Mouse (Mus musculus) hindbrain, postnatal 0 days (tissue): ENCODE measurements around the gene Tab1. TPM values are rescaled to one million over a fixed set of nuclear protein-coding genes. Genes with fewer than 3 reads are reported as not detected.

Experiments
- ATAC-seq: fragments of 200-750 bp; cut with Nextera tagmentation; 2 replicates; pipeline ENCODE4 v1.8.0; 2017; ENCODE audit warnings: mild to moderate bottlenecking, moderate TSS enrichment, moderate library complexity
- DNase-seq: peaks from one replicate; pipeline ENCODE4 v3.0.0-alpha.2; 2015; ENCODE audit warnings: low spot score
- H3K27ac ChIP-seq: fragments of 300-500 bp; sonication (generic); 2 replicates; pipeline ENCODE4 v1.5.1; 2014; ENCODE audit warnings: mild to moderate bottlenecking
- H3K27me3 ChIP-seq: fragments of 300-500 bp; sonication (generic); 2 replicates; pipeline ENCODE4 v1.6.1; 2014; ENCODE audit warnings: low read length, mixed read lengths; ENCODE audit not compliant: insufficient read depth
- H3K36me3 ChIP-seq: fragments of 300-500 bp; sonication (generic); 2 replicates; pipeline ENCODE4 v1.6.1; 2014; ENCODE audit warnings: low read length, mixed read lengths; ENCODE audit not compliant: insufficient read depth
- H3K4me1 ChIP-seq: fragments of 300-500 bp; sonication (generic); 2 replicates; pipeline ENCODE4 v1.6.1; 2014; ENCODE audit warnings: antibody characterized with exemption, low read length, mixed read lengths; ENCODE audit not compliant: insufficient read depth
- H3K4me2 ChIP-seq: fragments of 300-500 bp; sonication (generic); 2 replicates; pipeline ENCODE4 v1.6.1; 2014; ENCODE audit warnings: low read depth, mild to moderate bottlenecking, low read length, moderate library complexity, mixed read lengths
- H3K4me3 ChIP-seq: fragments of 300-500 bp; sonication (generic); 2 replicates; pipeline ENCODE4 v1.5.1; 2014; ENCODE audit warnings: low read length
- H3K9ac ChIP-seq: fragments of 300-500 bp; sonication (generic); replicated peaks from 2 replicates; pipeline ENCODE4 v1.6.1; 2014; ENCODE audit warnings: mild to moderate bottlenecking, low read length, moderate library complexity, mixed read lengths
- H3K9me3 ChIP-seq: fragments of 300-500 bp; sonication (generic); 2 replicates; pipeline ENCODE4 v1.6.1; 2016; ENCODE audit warnings: low read length, mixed read lengths
- CTCF ChIP-seq: IDR thresholded peaks from 2 replicates; pipeline ENCODE4 v1.5.1; 2016; ENCODE audit warnings: antibody characterized with exemption, control low read depth, low read depth
- WGBS: fragments of 180-500 bp; shearing (Covaris S2); extraction: QIAGEN DNeasy Blood & Tissue Kit; methylation state at CpG from one replicate; pipeline ENCODE4 v1.1.7; 2014; 5-methylcytosine and 5-hydroxymethylcytosine counted together
- polyA plus RNA-seq: library from polyadenylated mRNA; unstranded; fragments of >200 nt; fragmentation: Nextera tagmentation; extraction: Ambion mirVana; gene quantifications from 2 replicates; pipeline ENCODE4 v1.2.1, GENCODE M21; 2015
- total RNA-seq: library from RNA; depleted of rRNA; stranded (reverse); fragments of >200 nt; gene quantifications from 2 replicates; pipeline ENCODE4 v1.2.3, GENCODE M21; 2014

Tab1 gene
- total and polyA plus RNA-seq, 2 experiments from 2014 or later: 26.5 to 55.0 TPM

- WGBS: 86% methylated on average over 10 of the region's 10 CpGs
- DNase-seq: no peak
- Histone ChIP-seq H3K9me3 (no peaks in the 10 kb centered on the region), H3K4me3 (no peak overlapping the region), H3K4me1 (no peaks in the 10 kb centered on the region), H3K4me2 (no peak overlapping the region), H3K36me3 (peaks cover 54% of the 10 kb centered on the region), H3K27ac (no peak overlapping the region), H3K27me3 (no peaks in the 10 kb centered on the region), H3K9ac (no peak overlapping the region)
- TF ChIP-seq CTCF: no peak
- no peak for ATAC-seq
These were observed 19.7 kb downstream of the Tab1 start for GRCm38 (mm10) chr15:80152663-80153062.

- WGBS: 76% methylated on average over 11 of the region's 11 CpGs
- no peak for ATAC-seq
These were observed 20.8 kb downstream of the Tab1 start for GRCm38 (mm10) chr15:80153757-80154156.

DNA sequence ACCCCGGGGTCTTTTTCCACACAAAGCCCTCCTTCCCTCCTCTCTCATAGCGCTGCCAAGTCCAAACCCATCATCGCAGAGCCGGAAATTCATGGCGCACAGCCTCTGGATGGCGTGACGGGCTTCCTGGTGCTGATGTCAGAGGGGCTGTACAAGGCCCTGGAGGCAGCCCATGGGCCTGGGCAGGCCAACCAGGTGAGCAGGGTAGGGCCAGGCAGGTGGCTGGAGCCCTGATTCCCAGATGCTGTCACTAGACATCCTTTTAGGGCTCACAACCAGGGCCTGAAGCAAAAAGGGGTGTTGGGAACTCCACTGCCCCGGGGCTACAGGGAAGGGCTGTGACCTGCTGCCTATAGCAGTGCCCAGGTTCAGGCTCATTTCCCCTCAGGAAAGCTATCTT is 22.8 kb downstream of the Tab1 start:
- H3K4me2 ChIP-seq: no peak overlapping the region
- H3K4me3 ChIP-seq: no peak overlapping the region
- 91% methylated on average over 8 of the region's 8 CpGs for WGBS
- no peak for ATAC-seq
- H3K36me3 ChIP-seq: peaks cover 69% of the 10 kb centered on the region
- H3K4me1 ChIP-seq: no peaks in the 10 kb centered on the region
- no peaks in the 10 kb centered on the region for H3K9me3 ChIP-seq
- no peak for TF ChIP-seq CTCF
- DNase-seq: no peak
- no peak overlapping the region for H3K27ac ChIP-seq
- H3K27me3 ChIP-seq: no peaks in the 10 kb centered on the region
- no peak overlapping the region for H3K9ac ChIP-seq

More at GRCm38 (mm10) chr15:80153757-80154156, 20.8 kb downstream of the Tab1 start:
- H3K4me3 ChIP-seq: no peak overlapping the region
- H3K4me1 ChIP-seq: no peaks in the 10 kb centered on the region
- peaks cover 63% of the 10 kb centered on the region for H3K36me3 ChIP-seq
- no peaks in the 10 kb centered on the region for H3K27me3 ChIP-seq
- no peak for DNase-seq
- H3K4me2 ChIP-seq: no peak overlapping the region
- H3K9me3 ChIP-seq: no peaks in the 10 kb centered on the region
- TF ChIP-seq CTCF: no peak
- H3K27ac ChIP-seq: no peak overlapping the region
- no peak overlapping the region for H3K9ac ChIP-seq

GRCm38 (mm10) chr15:80157197-80157943 is 24.4 kb downstream of the Tab1 start:
- TF ChIP-seq CTCF: no peak
- H3K27ac ChIP-seq: no peak overlapping the region
- no peaks in the 10 kb centered on the region for H3K27me3 ChIP-seq
- DNase-seq (no peak), ATAC-seq (no peak)
- H3K36me3 ChIP-seq: peaks cover 75% of the 10 kb centered on the region
- WGBS: 92% methylated on average over 22 of the region's 22 CpGs
- H3K4me1 ChIP-seq: no peaks in the 10 kb centered on the region
- H3K4me3 ChIP-seq: no peak overlapping the region
- H3K9me3 ChIP-seq: no peaks in the 10 kb centered on the region
- H3K4me2 ChIP-seq: no peak overlapping the region
- H3K9ac ChIP-seq: no peak overlapping the region

DNA sequence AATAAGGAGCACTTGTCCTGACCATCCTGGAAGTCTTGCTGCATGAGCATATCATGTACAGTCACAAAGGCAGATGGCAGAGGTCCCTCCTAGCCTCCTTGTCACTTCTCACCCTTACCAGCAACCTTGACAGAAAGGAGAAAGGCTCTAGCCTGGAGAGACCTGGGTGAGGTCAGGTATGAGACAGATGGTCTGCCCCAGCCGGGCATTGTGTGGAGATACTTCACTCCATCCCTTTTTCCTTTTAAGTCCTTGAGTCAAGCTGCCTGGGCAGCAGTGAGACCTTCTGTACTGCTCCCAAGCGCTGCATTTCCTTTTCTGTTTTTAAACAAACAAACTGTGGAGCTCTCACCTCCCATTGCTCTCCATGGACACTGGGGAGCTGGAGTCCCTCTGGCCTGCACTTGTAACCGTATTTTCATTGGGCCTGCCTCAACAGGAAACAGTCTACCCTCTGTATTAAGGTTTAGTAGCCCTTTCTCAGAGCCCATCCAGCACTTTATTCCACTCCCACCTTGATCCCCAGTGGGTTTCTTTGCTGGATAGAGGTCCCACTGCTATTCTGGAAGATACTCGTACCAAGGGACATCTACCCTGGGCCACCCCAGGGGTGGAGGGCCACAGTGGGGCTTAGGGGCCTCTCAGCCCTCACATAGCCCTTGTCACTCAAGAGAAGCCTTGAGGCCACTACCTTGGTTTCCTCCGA is 25.2 kb downstream of the Tab1 start:
- no peak overlapping the region; the same call in 1 of the 2 replicates for H3K27ac ChIP-seq
- peaks cover under 1% of the 10 kb centered on the region; the same call in 1 of the 2 replicates for H3K4me1 ChIP-seq
- H3K9ac ChIP-seq: no peak overlapping the region
- no peak for TF ChIP-seq CTCF
- no peak overlapping the region for H3K4me2 ChIP-seq
- no peaks in the 10 kb centered on the region for H3K9me3 ChIP-seq
- ATAC-seq: no peak
- H3K4me3 ChIP-seq: no peak overlapping the region
- no peaks in the 10 kb centered on the region for H3K27me3 ChIP-seq
- peaks cover 74% of the 10 kb centered on the region for H3K36me3 ChIP-seq
- 86% methylated on average over 5 of the region's 5 CpGs for WGBS
- no peak for DNase-seq

- H3K9ac ChIP-seq: no peak overlapping the region
- 63% methylated on average over 4 of the region's 4 CpGs for WGBS
- DNase-seq (no peak), ATAC-seq (no peak)
- H3K4me3 ChIP-seq: no peak overlapping the region
- TF ChIP-seq CTCF: no peak
- no peaks in the 10 kb centered on the region for H3K27me3 ChIP-seq
- H3K27ac ChIP-seq: peak overlapping the region; percentile 41; the same call in 1 of the 2 replicates
- H3K36me3 ChIP-seq: peaks cover 70% of the 10 kb centered on the region
- H3K4me1 ChIP-seq: peaks cover 5% of the 10 kb centered on the region; the same call in 1 of the 2 replicates
- no peaks in the 10 kb centered on the region for H3K9me3 ChIP-seq
- no peak overlapping the region for H3K4me2 ChIP-seq
These were observed 25.8 kb downstream of the Tab1 start for GRCm38 (mm10) chr15:80158707-80159090.
